Mouse (Mus musculus): ENCODE measurements around the gene Mipol1.

DNA sequence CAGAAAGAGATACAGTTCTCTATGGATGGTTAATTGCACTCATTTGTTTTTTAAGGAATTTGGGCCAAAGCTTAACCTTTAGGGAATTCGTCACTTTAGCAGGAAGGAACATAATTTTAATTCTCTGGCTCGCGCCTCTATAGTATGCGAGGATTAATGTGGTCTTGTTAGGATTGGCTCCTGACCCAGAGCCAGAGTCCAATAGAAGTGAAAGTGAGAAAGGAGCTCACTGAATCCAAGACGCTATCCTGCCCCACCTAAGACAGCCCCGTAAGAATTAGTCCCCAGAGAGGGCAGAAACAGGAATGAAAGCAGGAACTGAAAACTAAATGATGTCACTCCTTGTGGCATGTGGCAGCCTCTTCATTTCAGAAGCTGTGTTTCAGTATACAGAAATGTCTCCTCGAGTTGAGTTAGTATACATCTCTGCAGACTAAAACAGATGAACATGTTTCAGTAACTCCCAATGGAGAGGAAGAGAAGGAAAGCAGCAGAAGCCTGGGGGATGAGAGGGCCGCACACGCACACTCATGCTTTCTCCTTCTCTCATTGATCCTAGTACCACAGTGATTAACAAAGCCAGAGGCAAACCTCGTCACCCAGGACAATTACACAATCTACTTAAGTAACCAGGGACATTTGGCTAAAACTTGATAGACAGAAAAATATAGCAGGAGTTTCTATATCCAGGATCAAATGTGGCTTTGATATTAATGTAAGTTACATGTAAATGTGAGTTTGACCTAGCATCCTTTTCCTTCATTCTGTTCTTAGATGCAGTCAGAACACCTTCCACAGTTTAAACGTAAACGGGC lies 234.5 kb downstream of the Mipol1 start:
- TF ChIP-seq GATA1 (IDR thresholded peaks at IDR 0.05; ENCODE audit: borderline replicate concordance, low read length): no peak
- no peak for TF ChIP-seq FLI1 (IDR thresholded peaks at IDR 0.05; ENCODE audit: low read length)
